Mouse (Mus musculus) embryonic facial prominence, embryonic 14.5 days (tissue): ENCODE results near the gene 1700014D04Rik. TPM values are rescaled to one million over a fixed set of nuclear protein-coding genes. Genes with fewer than 3 reads are reported as not detected.
A peak's percentile ranks its signal among the peaks of the same experiment; 100 is the strongest.

Source experiments
- ATAC-seq: fragments of 200-750 bp; cut with Nextera tagmentation; 2 replicates; pipeline ENCODE4 v1.8.0; 2017; ENCODE audit warnings: low read depth, moderate number of reproducible peaks, moderate TSS enrichment
- DNase-seq: peaks from one replicate; pipeline ENCODE4 v3.0.0-alpha.2; 2015; ENCODE audit warnings: low spot score
- H3K27ac ChIP-seq: fragments of 300-500 bp; sonication (generic); replicated peaks from 2 replicates; pipeline ENCODE4 v1.5.1; 2014; ENCODE audit warnings: low read depth, mild to moderate bottlenecking, low read length, moderate library complexity
- H3K27me3 ChIP-seq: fragments of 300-500 bp; sonication (generic); replicated peaks from 2 replicates; pipeline ENCODE4 v1.6.1; 2014; ENCODE audit warnings: low read length; ENCODE audit not compliant: control insufficient read depth, insufficient read depth
- H3K36me3 ChIP-seq: fragments of 300-500 bp; sonication (generic); 2 replicates; pipeline ENCODE4 v1.6.1; 2014; ENCODE audit warnings: low read length, mixed read lengths; ENCODE audit not compliant: control insufficient read depth, insufficient read depth
- H3K4me1 ChIP-seq: fragments of 300-500 bp; sonication (generic); 2 replicates; pipeline ENCODE4 v1.6.1; 2014; ENCODE audit warnings: antibody characterized with exemption, low read length; ENCODE audit not compliant: control insufficient read depth, insufficient read depth
- H3K4me2 ChIP-seq: fragments of 300-500 bp; sonication (generic); 2 replicates; pipeline ENCODE4 v1.6.1; 2014; ENCODE audit warnings: low read depth, mild to moderate bottlenecking, low read length, moderate library complexity, mixed read lengths
- H3K4me3 ChIP-seq: fragments of 300-500 bp; sonication (generic); 2 replicates; pipeline ENCODE4 v1.5.1; 2014; ENCODE audit warnings: low read depth, mild to moderate bottlenecking, low read length
- H3K9ac ChIP-seq: fragments of 300-500 bp; sonication (generic); 2 replicates; pipeline ENCODE4 v1.6.1; 2014; ENCODE audit warnings: low read depth, mild to moderate bottlenecking, low read length, moderate library complexity, mixed read lengths
- H3K9me3 ChIP-seq: fragments of 300-500 bp; sonication (generic); 2 replicates; pipeline ENCODE4 v1.6.1; 2016; ENCODE audit warnings: low read length; ENCODE audit not compliant: control insufficient read depth
- WGBS: fragments of 180-500 bp; shearing (Covaris S2); extraction: QIAGEN DNeasy Blood & Tissue Kit; methylation state at CpG from one replicate; pipeline ENCODE4 v1.1.7; 2014; 5-methylcytosine and 5-hydroxymethylcytosine counted together
- polyA plus RNA-seq: library from polyadenylated mRNA; unstranded; fragments of >200 nt; fragmentation: Nextera tagmentation; extraction: Ambion mirVana; gene quantifications from 2 replicates; pipeline ENCODE4 v1.2.1, GENCODE M21; 2014

Gene 1700014D04Rik
- polyA plus RNA-seq, 1 experiment from 2014 or later, result not detected

DNA sequence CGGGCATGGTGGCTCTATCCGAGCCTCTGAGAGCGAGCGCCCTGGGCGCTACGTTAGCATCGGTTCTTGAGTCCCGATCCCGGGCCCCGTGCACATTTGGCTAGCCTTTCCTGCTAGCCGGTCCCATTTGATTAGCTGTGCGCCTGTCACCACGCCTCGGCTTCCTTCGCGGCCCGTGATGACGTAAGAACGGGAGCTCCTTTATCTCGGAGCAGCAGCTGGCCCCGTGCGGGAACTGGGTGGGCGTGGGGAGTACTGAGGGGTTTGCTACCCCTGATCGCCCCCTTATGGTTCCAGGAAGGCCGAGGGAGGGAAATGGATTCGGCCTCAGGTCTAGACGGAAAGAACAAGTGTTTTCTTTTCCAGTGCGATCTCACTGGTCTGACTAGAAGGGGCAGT lies 23.6 kb upstream of the 1700014D04Rik start:
- H3K27me3 ChIP-seq, result no peaks in the 10 kb centered on the region
- peak overlapping the region; percentile 89 for H3K4me3 ChIP-seq
- under 1% methylated on average over 26 of the region's 28 CpGs for WGBS
- peak; percentile 96 for DNase-seq
- H3K27ac ChIP-seq, result peak overlapping the region; percentile 98
- peak overlapping the region; percentile 90 for H3K9ac ChIP-seq
- H3K36me3 ChIP-seq, result peaks cover 32% of the 10 kb centered on the region
- no peaks in the 10 kb centered on the region for H3K9me3 ChIP-seq
- H3K4me2 ChIP-seq, result peak overlapping the region; percentile 69
- H3K4me1 ChIP-seq, result peaks cover 17% of the 10 kb centered on the region
- ATAC-seq, result peak; percentile 83

DNA sequence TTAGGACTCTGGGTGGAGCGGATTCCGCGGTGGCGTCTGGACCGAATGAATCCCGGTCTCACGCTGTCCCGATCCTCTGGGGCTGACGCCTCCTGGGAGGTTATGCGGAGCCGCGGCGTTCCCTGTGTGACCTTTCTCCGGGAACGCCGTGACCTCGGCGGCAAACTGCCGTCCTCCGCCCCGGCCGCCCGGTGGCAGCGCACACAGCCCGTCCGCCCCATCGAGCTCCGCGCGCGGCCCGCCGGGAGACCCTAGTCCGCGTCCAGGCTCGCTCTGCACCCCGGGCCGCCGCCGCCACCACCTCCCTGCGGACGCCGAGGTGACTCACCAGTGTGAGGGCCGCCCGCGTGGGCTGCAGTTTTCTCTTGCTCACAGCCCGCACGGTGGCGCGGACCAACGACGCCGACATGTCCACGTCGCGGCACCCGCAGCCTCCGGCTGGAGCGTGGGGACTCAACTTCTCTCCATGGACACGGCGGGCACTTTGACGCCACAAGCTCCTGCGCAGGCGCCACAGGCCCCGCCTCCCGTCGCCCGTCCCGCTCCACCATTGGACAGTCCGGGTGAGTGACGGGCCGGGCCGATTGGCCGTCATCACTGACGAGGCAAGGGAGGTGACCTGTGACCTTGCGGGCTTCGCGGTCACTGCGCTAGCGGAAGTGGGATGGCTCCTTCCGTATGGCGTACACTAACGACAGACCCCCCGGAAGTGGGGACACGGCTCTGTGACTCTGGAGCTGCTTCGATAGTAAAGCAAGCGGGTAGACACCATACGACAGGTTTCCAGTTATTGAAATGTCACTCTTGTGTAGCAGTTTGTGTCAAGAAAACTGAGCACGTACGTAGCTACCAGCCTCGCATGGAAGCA lies 23.0 kb upstream of the 1700014D04Rik start, which contains the start of gene Isca1:
Gene Isca1 (minus strand): TSS at position 515 of the 868 bp plus-strand sequence.
- Histone ChIP-seq H3K36me3 (peaks cover 26% of the 10 kb centered on the region), H3K9ac (peak within 1 kb of the TSS; percentile 90), H3K4me2 (peak within 1 kb of the TSS; percentile 69), H3K27me3 (no peaks in the 10 kb centered on the region), H3K4me1 (peaks cover 17% of the 10 kb centered on the region), H3K27ac (peak within 1 kb of the TSS; percentile 98), H3K9me3 (no peaks in the 10 kb centered on the region), H3K4me3 (peak within 1 kb of the TSS; percentile 89)
- ATAC-seq (peak; percentile 98), DNase-seq (peak; percentile 98)
- 0% methylated on average over 60 of the region's 91 CpGs for WGBS

DNA sequence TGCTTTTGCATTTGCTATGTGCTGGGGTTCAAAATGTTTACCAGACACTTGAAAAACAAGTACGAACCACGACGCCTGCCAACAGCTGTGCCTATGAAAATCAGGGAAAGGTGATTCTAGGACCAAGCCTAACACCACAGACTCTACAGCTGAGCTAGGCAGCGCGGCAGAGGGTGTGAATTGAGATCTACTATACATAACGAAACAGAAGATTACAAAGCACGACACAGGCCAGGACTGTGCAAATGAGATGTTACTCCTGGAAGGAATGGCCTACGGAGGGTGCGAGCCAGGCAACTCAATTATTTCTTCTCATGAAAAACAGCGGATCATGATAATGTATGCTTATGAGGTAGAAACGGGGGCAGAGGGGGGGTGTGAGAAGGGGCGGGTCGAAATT lies 22.0 kb upstream of the 1700014D04Rik start:
- Histone ChIP-seq H3K9ac (peak overlapping the region; percentile 90), H3K36me3 (peaks cover 24% of the 10 kb centered on the region), H3K27ac (no peak overlapping the region; the same call in 1 of the 2 replicates), H3K4me1 (peaks cover 17% of the 10 kb centered on the region), H3K9me3 (no peaks in the 10 kb centered on the region), H3K4me3 (peak overlapping the region; percentile 89), H3K4me2 (peak overlapping the region; percentile 69), H3K27me3 (no peaks in the 10 kb centered on the region)
- DNase-seq (no peak), ATAC-seq (no peak)
- WGBS, result 40% methylated on average over 13 of the region's 13 CpGs

DNA sequence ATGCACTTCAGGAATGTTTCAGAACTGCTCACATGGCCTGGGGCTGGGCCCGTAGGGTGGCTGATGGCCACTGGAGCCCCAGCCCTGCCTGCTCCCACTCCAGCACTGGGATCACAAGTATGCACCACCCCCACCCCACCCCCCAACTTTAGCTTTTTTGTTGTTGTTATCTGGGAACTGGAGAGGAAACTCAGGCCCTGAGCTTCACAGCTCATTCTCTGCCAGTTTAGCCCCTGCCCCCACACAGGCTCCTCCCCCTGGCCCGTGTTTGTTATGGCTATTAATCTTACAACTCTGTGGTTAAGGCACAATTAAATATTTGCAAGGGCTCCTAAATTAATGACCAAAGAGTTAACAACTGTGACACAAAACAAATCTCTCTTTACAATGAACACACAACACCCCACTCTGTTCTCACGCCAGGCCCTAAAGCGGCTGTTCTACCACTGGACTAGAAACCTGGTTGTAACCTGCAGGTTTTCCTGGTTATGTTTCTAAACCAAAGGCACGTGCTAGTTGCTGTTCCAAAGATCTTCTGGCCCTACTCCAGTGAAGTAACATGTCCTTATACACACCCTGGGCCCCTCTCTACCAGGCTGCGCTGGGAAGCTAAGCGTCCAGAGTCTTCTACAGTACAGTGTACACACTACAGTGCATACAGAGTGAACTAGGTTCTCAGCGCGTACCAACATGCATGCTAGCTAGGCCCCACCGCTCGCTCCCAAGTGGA lies 20.4 kb upstream of the 1700014D04Rik start:
- no peaks in the 10 kb centered on the region for H3K27me3 ChIP-seq
- H3K4me3 ChIP-seq, result no peak overlapping the region
- H3K27ac ChIP-seq, result no peak overlapping the region
- H3K9me3 ChIP-seq, result no peaks in the 10 kb centered on the region
- H3K9ac ChIP-seq, result peak overlapping the region; percentile 21; the same call in 1 of the 2 replicates
- peaks cover 12% of the 10 kb centered on the region for H3K36me3 ChIP-seq
- no peak for DNase-seq
- H3K4me2 ChIP-seq, result peak overlapping the region; percentile 69
- no peak for ATAC-seq
- peaks cover 17% of the 10 kb centered on the region for H3K4me1 ChIP-seq
- 72% methylated on average over 11 of the region's 11 CpGs for WGBS

DNA sequence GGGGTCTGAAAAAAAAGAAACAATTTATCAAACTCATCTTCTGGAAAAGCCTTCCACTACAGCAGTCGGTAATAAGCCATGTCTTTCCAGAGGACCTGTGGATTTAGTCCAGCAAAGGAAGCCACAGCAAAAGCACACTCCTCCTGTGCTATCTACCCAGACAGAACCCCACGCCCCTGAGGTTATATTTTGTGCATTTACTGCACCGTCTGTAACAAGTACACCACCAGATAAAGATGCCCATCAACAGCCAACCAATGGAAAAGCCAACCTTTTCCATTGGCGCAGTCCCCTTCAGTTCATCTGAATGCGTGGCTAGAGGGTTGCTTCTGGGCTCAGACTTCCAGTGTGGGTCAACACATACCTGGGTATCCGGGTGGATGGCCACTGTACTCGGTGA lies 16.2 kb upstream of the 1700014D04Rik start:
- Histone ChIP-seq H3K9me3 (no peaks in the 10 kb centered on the region), H3K27ac (no peak overlapping the region), H3K9ac (no peak overlapping the region), H3K4me2 (no peak overlapping the region), H3K27me3 (no peaks in the 10 kb centered on the region), H3K36me3 (peaks cover 47% of the 10 kb centered on the region), H3K4me3 (no peak overlapping the region), H3K4me1 (peaks cover 7% of the 10 kb centered on the region; the same call in 1 of the 2 replicates)
- 90% methylated on average over 7 of the region's 7 CpGs for WGBS
- ATAC-seq (no peak), DNase-seq (no peak)

DNA sequence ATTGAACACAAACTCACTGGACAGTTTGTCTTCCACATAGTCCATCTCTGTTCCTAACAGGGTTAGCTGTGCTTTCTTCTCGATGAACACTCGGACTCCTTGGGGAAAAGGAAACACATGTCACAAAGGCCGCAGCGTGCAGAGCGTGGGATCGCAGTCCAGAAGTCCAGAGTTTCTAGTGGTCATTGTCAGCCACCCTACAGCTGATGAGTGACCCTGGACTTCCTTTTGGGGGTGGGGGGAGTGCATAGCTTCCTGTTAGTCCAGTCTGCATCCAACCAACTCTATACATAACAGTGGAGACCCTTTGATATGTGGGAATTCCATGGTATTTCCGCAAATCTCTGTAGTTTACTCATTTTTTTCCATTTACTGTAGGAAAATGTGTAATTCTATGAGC lies 10.4 kb upstream of the 1700014D04Rik start:
- no peak for DNase-seq
- ATAC-seq, result no peak
- WGBS, result 96% methylated on average over 7 of the region's 7 CpGs
- Histone ChIP-seq H3K4me1 (no peaks in the 10 kb centered on the region), H3K4me2 (no peak overlapping the region), H3K4me3 (no peak overlapping the region), H3K9me3 (no peaks in the 10 kb centered on the region), H3K27ac (0 out of 2 replicates have a peak overlapping the region, but pooled peaks have one; percentile 3), H3K27me3 (no peaks in the 10 kb centered on the region), H3K36me3 (peaks cover 66% of the 10 kb centered on the region), H3K9ac (no peak overlapping the region)

DNA sequence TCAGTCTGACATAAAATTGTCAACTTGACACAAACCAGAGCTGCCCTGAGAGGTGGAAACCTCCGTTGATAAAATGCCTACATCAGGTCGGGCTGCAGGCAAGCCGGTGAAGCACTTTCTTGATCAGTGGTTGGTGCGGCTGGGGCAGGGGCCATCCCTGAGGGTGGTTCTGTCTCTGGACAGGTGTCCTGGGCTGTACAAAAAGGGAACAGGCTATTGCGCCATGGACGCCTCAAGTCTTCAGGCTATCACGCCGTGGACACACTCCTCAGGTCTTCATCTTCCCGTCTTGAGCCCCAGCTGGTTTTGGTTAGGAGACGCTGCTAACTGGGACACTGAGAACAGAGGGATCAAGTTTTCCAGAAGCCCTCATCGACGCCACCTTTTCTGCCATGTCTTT lies 3.8 kb upstream of the 1700014D04Rik start:
- Histone ChIP-seq H3K4me2 (no peak overlapping the region), H3K27me3 (no peaks in the 10 kb centered on the region), H3K4me1 (peaks cover 8% of the 10 kb centered on the region; the same call in 1 of the 2 replicates), H3K4me3 (no peak overlapping the region), H3K9me3 (no peaks in the 10 kb centered on the region), H3K36me3 (peaks cover 14% of the 10 kb centered on the region), H3K9ac (no peak overlapping the region), H3K27ac (no peak overlapping the region)
- DNase-seq (no peak), ATAC-seq (no peak)
- WGBS, result 51% methylated on average over 12 of the region's 12 CpGs

DNA sequence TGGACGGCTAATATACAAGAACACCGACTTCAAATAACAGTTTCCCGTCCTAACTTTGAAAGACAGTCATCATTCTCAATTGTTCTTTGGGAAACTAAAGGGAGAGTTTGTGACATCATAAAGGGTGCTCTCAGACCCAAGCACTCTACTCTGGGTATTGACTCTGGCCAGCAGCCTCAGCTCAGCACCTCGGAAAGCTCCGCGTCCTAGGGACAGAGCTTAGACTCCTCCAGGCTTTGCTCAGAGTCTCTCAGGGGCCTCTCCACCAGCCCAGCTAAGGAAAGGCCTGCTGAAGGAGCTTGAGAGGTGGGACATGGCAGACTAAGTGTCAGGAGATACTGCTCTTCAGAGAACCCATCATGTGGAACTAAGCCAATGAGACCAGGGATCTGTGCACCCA lies 388 bp downstream of the 1700014D04Rik start:
- Histone ChIP-seq H3K27me3 (no peaks in the 10 kb centered on the region), H3K4me3 (no peak overlapping the region), H3K4me2 (no peak overlapping the region), H3K36me3 (no peaks in the 10 kb centered on the region), H3K27ac (no peak overlapping the region), H3K9ac (no peak overlapping the region), H3K9me3 (no peaks in the 10 kb centered on the region), H3K4me1 (peaks cover 8% of the 10 kb centered on the region; the same call in 1 of the 2 replicates)
- DNase-seq, result no peak
- WGBS, result 72% methylated on average over 5 of the region's 6 CpGs
- no peak for ATAC-seq
